Mouse (Mus musculus): ENCODE measurements at regions not wholly inside any gene's neighbourhood (a gene's known extent, or its start where the extent isn't known, plus 50 kb on each side); places are given as distances from the start of the nearest gene placed in this dataset.

GRCm38 (mm10) chr15:67303804-67304203, 803.1 kb upstream of the Lrrc6 start:
- no peak for DNase-seq (ENCODE audit: low read depth, low spot score)

GRCm38 (mm10) chr15:67301871-67302363, 801.2 kb upstream of the Lrrc6 start:
- no peak for DNase-seq (ENCODE audit: low read depth, low spot score)

DNA sequence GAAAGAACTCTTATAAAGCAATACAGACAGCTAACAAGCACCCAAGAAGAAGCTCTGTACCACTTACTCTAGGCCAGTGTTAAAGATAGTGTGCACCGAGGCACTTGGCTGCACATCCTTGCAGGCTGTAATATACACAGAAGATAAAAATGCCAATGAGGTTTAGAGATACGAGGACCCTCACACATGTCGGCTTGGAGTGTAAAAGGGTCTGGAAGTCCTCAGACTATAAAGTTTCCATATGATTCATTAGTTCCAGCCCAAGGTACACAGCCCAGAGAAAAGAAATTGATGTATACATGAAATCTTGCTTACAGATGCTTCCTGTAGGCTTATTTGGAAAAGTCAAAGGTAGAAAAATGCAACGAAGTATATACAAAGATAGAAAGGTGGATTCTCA, 800.3 kb upstream of the Lrrc6 start:
- DNase-seq (ENCODE audit: low read depth, low spot score) = no peak

DNA sequence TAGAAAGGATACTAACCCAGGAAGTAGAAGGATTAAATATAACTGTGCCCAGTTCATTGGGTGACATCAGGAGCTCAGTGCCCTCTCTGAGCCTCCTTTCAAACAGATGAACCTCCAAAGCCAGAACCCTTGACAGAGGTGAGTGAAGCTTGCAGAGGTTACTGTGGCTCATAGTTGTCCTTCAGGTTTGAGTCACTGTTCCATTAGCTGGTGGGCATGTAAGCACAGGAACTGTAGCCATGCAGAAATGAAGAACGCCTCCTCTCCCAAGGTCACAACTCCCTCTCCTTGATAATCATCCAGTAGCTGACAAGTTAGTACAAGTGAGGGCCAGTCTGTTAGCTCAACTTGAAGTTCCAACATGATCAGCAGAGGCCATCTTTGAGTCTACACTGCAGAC, 794.1 kb upstream of the Lrrc6 start:
- no peak for DNase-seq (ENCODE audit: low read depth, low spot score)

DNA sequence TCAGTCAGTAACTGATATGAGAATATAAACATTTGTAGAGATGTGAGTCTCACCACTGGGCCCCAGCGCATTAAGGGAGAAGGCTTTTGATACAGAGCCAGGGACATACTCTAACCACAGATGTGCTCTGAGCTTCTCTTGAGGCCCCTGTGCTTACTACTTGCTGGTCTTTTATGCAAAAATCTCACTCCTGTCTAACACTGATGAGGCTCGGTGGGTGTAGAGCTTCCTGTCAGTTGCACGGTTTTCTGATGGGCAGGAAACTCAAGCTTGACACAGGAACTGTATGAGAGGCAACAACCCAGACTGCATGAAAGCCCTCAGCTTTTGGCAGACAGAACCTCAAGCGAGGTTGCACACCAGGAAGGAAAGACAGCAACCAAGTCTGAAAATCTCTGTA, 789.0 kb upstream of the Lrrc6 start:
- DNase-seq (ENCODE audit: low read depth, low spot score) = no peak

DNA sequence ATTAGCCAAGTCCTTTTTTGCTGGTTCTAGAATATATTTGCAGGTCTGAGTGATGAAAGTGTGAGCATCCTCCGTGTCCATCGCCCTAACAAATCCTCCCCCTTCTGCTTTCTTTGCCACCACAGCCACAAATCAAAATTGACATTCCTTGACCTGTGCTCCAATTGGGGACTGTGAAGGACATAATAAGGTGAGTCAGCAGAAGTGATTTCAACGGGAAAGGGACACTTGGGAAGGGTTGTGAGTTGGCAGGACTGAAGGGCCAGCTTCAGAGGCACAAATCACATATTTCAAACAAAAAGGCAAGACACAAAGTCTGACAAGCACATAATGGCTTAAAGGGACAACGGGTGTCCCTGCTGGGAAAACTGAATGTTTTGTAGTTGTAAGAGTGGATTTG, 784.2 kb upstream of the Lrrc6 start:
- DNase-seq (ENCODE audit: low read depth, low spot score) = no peak

DNA sequence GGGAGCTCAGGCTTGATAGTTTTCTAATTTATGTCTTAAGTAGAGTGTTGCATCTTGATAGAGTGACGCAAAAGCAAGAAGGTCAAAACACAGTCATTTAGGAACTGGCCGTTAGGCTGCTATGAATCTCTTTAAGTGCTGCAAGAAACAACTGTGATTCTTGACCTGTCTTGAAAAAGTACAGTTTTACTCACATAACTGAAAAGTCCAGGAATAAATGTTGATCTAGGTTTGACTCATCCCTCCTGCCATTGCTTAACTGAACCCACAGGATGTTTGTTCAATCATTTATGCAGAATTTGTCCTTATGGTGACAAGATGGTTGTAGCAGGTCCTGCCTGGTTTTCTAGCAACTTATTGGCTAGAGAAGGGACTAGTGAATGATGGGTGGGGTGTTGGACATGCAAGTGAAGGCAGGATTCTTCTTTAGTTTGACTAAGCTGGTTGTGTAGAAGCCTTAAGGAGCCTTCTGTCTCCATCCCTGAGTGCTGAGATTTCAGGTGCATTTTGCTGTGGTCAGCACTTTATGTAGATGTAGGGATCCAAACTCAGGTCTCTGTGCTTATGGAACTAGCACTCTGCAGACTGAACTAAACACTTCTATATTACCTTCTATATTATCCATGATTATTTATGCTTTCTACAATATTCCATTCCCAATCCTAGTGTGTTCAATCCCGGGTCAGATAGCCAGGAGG, 782.7 kb upstream of the Lrrc6 start:
- DNase-seq (ENCODE audit: low read depth, low spot score) = no peak

DNA sequence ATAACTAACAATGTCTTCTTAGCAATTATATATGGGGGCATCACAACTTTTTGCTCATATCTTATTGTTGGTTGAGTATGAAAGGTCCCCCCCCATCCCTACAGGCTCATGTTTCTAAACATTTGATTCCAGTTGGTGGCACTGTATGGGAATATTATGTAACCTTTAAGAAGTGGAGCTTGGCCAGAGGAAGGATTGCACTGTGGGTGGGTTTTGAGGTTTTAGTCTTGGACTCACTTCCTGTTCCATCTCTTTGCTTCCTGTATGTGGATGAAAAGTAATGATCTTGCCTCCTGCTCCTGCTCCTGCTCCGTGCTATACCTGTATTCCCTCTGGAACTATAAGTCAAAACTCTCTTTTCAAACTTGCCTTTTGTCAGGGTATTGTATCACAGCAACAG, 778.2 kb upstream of the Lrrc6 start:
- no peak for DNase-seq (ENCODE audit: low read depth, low spot score)

DNA sequence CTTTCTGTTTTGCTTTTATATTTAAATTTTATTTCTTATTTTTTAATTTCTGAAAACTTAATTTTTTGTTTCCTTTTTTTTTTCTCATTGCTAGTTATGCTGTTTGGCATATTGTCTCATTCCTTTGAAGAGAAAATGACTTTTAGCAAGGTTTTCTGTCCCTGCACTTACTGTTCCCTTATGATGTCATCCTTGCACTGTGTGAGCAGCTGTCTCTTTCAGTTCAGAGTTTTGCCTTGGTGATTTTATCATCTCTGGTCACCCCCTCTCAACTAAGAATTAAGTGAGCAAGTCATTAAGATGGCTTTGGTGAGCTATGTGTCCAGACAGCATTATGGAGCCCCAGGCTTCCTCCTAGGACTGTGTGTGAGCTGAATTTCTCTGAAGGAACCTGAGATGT, 774.3 kb upstream of the Lrrc6 start:
- no peak for DNase-seq (ENCODE audit: low read depth, low spot score)

GRCm38 (mm10) chr15:67272397-67272796, 771.7 kb upstream of the Lrrc6 start:
- DNase-seq (ENCODE audit: low read depth, low spot score) = no peak

DNA sequence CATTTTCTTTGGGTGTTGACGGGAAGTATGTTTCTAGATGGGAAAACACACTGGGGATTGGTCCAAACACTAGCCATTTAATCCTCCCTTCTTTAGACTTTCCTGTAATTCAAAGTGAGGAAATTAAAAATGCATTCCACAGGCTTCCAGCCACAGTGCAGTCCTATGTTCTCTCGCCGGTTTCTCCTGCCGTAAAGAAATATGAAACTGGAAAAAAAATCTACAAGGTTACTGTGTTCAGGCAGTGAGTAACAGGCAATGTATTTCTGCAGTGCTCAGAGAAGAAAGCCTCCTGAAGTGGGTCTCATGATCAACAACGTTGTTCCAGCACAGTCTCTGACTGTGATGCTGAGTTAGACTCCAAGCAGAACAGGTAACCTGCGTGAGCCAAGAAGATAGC, 763.0 kb upstream of the Lrrc6 start:
- DNase-seq (ENCODE audit: low read depth, low spot score) = no peak

GRCm38 (mm10) chr15:67263313-67263712, 762.6 kb upstream of the Lrrc6 start:
- DNase-seq (ENCODE audit: low read depth, low spot score) = no peak

GRCm38 (mm10) chr15:67262269-67262668, 761.6 kb upstream of the Lrrc6 start:
- no peak for DNase-seq (ENCODE audit: low read depth, low spot score)

GRCm38 (mm10) chr15:67260666-67261065, 760.0 kb upstream of the Lrrc6 start:
- DNase-seq (ENCODE audit: low read depth, low spot score) = no peak

DNA sequence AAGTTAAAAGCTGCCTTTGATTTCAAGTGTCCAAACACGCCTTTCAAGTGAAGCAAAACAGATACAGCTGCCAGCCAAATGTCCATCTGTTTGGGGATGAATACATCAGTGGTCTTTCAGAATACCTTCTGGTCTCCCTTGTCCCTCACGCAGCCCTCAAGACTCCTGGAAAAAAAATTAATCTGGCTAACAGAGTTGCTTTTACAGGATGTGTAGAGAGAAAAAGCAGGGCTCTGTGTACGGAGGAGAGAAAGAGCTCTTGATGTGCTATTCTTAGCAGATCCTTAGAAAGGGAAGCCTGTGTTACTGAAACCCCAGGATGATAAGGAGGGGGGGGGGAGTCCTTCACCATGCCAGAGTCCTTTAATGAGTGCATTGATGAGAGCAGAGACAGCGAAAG, 748.4 kb upstream of the Lrrc6 start:
- no peak for DNase-seq (ENCODE audit: low read depth, low spot score)

DNA sequence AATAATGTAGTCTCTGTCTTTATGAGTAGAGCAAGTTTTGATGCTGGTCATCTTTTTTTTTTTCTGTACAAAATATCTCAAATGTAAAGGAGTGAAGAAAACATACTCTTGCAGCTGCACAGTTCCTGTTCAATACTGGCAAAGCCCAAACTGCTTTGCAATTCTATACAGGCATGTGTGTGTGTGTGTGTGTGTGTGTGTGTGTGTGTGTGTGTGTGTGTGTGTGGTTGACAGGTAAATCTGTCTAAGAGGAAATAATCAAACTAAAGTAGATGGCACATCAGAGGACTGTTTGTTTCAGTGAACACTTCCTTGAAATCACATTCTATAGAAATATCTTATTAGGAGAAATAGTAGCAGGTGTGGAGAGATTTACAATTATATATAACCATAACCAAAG, 747.8 kb upstream of the Lrrc6 start:
- no peak for DNase-seq (ENCODE audit: low read depth, low spot score)

DNA sequence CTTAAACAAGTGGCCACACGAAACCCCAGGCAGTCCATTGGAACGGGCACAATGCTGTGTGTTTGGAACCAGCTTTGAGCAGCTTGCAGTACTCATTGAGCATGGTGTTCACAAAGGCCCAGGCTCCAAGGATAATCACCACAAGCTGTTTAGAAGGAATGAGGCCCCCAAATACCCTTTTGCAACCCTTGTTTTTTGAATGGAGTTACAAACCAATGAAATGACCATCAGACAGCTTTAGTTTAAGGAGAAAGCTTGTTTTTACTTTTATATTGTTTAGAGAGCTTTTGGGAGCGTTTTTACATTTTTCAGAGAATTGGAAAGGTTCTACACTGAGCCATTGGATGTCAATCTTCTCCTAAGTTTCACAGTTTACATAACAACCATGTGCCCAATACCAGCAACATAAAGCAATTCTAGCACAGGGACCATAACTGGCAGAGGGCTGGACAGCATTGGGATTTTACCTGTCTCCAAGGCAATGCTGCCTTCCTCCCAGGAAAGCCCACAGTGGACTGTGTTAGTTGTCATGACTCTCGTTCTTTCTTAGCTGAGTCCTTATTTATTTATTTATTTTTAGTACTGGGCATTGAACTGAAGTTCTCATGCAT, 745.1 kb upstream of the Lrrc6 start:
- no peak for DNase-seq (ENCODE audit: low read depth, low spot score)

DNA sequence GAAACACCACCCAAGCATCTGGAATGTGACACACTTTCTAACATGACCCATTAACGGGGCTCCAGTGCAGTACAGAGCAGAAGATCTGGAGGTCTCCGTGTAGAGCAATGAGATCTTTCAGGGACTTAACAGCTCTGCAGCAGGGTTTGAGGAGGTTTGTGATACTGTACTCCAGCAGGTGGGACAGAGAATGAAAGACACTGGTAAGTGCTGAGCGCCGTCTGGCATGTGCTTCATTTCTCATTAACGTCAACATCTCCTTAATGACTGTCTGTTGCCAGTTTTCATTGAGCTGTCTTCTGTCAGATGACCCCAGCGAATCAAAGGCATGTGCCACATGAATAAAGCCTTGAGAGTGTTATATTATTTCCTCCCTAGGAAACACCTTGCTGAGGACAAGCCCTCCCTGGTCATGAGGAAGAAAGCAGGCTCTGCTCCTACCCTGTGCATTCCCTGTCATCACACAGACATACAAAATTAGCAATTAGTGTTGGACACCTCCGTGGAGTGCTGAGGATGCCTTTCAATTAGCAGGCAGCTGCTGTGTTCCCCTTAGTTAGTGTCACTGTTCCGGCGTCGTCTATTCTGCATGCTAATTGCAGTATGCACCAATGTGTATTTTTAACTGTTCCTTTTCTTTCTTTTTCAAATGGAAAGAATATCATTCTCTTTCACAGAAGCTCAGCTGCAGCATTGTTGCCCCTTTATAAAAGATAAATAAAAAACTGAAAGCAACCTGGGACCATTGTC, 744.4 kb upstream of the Lrrc6 start:
- DNase-seq (ENCODE audit: low read depth, low spot score) = no peak

DNA sequence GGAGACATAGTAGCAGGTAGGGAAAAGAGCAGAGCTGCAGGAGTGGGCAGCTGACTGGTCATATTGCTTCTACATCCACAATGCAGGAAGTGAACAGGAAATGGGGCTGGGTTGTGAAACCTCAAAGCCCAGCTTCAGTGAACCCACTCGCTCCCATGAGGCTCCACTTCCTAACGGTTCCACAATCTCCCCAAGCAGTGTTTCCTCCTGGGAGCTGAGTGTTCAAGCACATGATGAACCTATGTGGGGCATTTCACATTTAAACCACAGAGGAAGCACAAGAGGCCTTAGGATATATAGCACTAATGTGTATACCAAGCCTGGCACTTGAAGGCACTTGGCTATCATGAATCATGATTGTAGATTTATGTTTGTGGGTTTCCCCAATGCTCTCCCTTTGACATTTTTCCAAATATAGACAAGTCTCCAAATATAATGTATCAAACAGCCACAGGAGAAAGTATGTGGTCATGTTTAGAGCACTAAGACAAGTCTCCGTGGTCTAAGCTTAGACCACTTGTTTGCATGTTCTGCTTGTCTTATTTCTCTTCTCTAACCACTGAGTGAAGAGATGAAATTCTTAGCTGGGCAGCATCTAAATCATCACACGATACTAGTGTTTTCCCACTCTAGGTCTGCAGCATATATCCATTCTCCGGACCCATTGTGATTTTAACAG, 734.5 kb upstream of the Lrrc6 start:
- no peak for DNase-seq (ENCODE audit: low read depth, low spot score)

GRCm38 (mm10) chr15:67229359-67229758, 728.6 kb upstream of the Lrrc6 start:
- no peak for DNase-seq (ENCODE audit: low read depth, low spot score)

- no peak for DNase-seq (ENCODE audit: low read depth, low spot score)
These were observed 727.9 kb upstream of the Lrrc6 start for GRCm38 (mm10) chr15:67228633-67229032.

- no peak for DNase-seq (ENCODE audit: low read depth, low spot score)
These were observed 726.9 kb upstream of the Lrrc6 start for GRCm38 (mm10) chr15:67227456-67228164.
